Mouse (Mus musculus) G1E (cell line): ENCODE measurements around the gene Clstn1. TPM values are rescaled to one million over a fixed set of nuclear protein-coding genes. Genes with fewer than 3 reads are reported as not detected.
"Not testable (repeated sequence)": the region's sequence is repeated elsewhere in the genome, so short reads cannot be mapped to it uniquely, and the experiment has no call there.

Experiments used
- ATAC-seq: 2 replicates; pipeline ENCODE4 v1.8.0; 2016; ENCODE audit warnings: mild to moderate bottlenecking; ENCODE audit not compliant: insufficient number of reproducible peaks, poor library complexity, low FRiP score, severe bottlenecking; ENCODE audit errors: extremely low read depth
- DNase-seq: peaks from one replicate; pipeline ENCODE4 v3.0.0; 2012; ENCODE audit warnings: low spot score
- H3K27me3 ChIP-seq: 2 replicates; pipeline ENCODE4 v1.6.1; 2012; ENCODE audit warnings: mild to moderate bottlenecking, low read length, inconsistent platforms; ENCODE audit not compliant: insufficient read depth
- H3K36me3 ChIP-seq: replicated peaks from 2 replicates; pipeline ENCODE3; 2012; ENCODE audit warnings: mild to moderate bottlenecking, inconsistent platforms
- H3K4me1 ChIP-seq: 2 replicates; pipeline ENCODE4 v1.6.1; 2012; ENCODE audit warnings: low read depth, low read length, inconsistent platforms, mixed read lengths; ENCODE audit not compliant: insufficient read depth
- H3K4me3 ChIP-seq: 2 replicates; pipeline ENCODE4 v1.5.1; 2012; ENCODE audit warnings: low read depth, mild to moderate bottlenecking, inconsistent platforms, low read length, moderate library complexity, mixed read lengths
- H3K9me3 ChIP-seq: replicated peaks from 2 replicates; pipeline ENCODE4 v1.6.1; 2012; ENCODE audit warnings: inconsistent platforms
- CTCF ChIP-seq: IDR thresholded peaks from 2 replicates; pipeline ENCODE4 v1.5.1; 2012; ENCODE audit warnings: low read depth, low read length, inconsistent platforms, mixed read lengths
- GATA1 ChIP-seq: IDR thresholded peaks from 2 replicates; pipeline ENCODE4 v1.6.1; 2012; ENCODE audit warnings: borderline replicate concordance, low read length, inconsistent platforms, mixed read lengths
- GATA2 ChIP-seq: IDR thresholded peaks from 2 replicates; pipeline ENCODE4 v1.6.1; 2012; ENCODE audit warnings: low read depth, low read length, inconsistent platforms, borderline replicate concordance
- POLR2AphosphoS5 ChIP-seq: IDR thresholded peaks from 2 replicates; pipeline ENCODE4 v1.6.1; 2012; ENCODE audit warnings: low read depth, low read length, inconsistent platforms; ENCODE audit not compliant: insufficient replicate concordance
- TAL1 ChIP-seq: conservative IDR thresholded peaks from 2 replicates; pipeline ENCODE4 v1.6.1; 2012; ENCODE audit warnings: low read depth, low read length, inconsistent platforms, mixed read lengths
- polyA plus RNA-seq: library from polyadenylated mRNA; stranded (reverse); fragments of >175 nt; gene quantifications from 2 replicates; pipeline ENCODE4 v1.2.3, GENCODE M21; 2012
- total RNA-seq, 2 experiments: library from RNA; stranded (forward) in 1 of 2; stranded (reverse) in 1 of 2; fragments of 200-1000 nt in 1 of 2; fragments of >200 nt in 1 of 2; fragmentation: Nextera tagmentation in 1 of 2; gene quantifications; 2 replicates each; pipeline ENCODE4 v1.2.3; 2014 to 2017

Clstn1 gene
- total and polyA plus RNA-seq, 3 experiments = 0.22 to 2.5 (median 0.38) TPM

DNA sequence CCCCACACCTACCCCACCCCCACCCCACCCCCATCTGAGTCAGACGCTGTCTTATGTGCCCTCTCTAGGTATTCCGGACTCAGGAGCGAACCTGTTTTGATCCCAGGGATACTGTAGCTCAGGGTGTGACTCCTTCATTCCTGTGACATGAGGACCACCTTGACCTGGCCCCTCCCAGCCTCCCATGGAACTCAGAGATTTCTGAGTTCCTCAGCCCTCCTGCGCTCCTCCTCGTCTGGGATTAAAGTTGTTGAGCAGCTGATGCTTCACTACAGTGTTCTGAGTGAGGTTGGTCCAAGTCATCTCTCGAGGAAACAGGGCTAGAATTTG, 22.0 kb downstream of the Clstn1 start:
- TF ChIP-seq POLR2AphosphoS5 (no peak), CTCF (no peak), TAL1 (no peak), GATA1 (no peak), GATA2 (no peak)
- ATAC-seq (no peak), DNase-seq (no peak)
- H3K9me3 ChIP-seq = peaks cover 3% of the 10 kb centered on the region
- H3K27me3 ChIP-seq = no peaks in the 10 kb centered on the region
- no peaks in the 10 kb centered on the region for H3K36me3 ChIP-seq
- H3K4me3 ChIP-seq = no peak overlapping the region
- H3K4me1 ChIP-seq = no peaks in the 10 kb centered on the region

DNA sequence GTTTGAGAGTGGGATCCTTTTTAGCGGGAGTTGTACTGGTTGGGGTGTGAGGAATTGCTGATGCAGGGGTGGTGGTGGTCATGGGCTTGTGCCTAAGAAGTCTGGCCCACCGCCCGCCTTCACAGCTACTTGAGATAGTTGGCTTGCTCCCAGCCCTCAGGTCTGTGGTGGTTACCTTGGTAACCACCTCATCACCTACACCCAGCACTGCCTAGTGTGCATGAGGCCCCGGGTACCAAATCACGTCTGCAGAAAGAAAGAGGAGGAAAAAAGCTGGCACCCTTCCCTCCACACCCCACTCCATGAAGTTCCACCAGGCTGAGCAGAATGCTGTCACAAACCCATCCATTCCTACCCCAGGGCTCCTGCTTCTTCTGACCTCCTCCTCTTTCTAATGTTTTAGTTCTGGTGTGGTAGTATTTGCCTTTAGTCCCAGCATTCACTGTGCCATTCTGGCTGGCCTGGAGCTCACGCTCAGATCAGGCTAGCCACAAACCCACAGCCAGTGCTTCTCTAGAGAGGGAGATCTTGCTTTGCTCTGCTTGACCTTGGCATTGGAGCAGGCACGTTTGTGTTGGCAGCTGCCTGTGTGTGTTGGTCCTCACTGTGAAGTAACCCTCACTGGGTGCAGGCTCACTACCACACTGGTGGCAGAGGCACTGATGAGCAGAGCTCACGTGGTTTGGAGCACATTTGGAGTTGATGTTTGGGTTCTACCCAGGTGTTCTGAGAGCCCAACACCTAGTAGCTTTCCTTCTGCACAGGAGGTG, 23.2 kb downstream of the Clstn1 start:
- no peaks in the 10 kb centered on the region for H3K36me3 ChIP-seq
- no peaks in the 10 kb centered on the region for H3K4me1 ChIP-seq
- DNase-seq (no peak), ATAC-seq (no peak)
- H3K4me3 ChIP-seq = no peak overlapping the region
- H3K9me3 ChIP-seq = peaks cover 5% of the 10 kb centered on the region
- no peaks in the 10 kb centered on the region for H3K27me3 ChIP-seq
- TF ChIP-seq GATA1 = no peak

DNA sequence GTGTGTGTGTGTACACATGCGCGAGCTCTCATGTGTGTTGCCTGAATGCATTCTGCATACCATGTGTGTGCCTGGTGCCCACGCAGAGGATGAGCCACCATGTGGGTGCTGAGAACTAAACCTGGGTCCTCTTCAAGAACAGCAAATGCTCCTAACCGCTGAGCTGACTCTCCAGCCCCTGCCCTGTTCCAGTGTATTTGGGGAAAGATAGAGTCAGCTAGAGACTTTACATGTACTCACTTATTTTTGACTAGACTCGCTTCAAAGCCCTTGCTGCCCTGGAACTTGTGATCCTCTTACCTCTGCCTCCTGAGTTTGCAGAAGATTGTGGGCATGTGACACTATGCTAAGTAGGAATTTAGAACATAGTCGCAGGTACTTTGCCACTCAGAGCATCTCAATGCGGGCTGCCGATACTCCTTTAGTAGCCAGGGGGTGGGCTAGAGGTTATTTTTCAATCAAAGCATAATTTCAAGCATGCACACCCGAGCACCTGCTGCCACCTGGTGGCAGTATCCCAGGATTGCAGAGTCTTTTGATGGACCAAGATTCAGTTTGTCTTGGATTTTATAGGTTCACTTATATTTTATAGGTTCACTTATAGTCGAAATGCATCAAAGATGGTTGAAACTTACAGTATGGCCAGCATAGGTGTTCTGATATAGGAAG, 25.2 kb downstream of the Clstn1 start:
- no peak for DNase-seq

DNA sequence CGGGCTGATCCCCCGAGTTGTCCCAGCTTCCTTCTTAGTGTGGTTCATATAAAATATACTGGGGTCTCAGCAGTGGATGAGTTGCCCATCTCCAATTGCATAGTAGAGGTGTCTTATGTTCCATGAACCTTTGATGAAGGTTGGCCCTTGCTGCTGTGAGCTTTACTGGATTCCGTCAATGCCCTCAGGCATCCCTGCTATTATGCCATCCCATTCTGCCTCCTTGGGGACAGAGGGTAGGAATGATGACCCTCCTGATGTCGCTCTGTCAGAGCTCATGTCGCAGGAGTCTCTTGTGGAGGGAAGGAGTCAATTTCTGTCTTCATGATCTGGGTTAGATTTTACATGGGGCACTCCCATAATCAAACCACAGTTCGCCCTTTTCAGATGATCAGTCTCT, 27.2 kb downstream of the Clstn1 start:
- H3K36me3 ChIP-seq, DNase-seq, H3K9me3 ChIP-seq, H3K4me3 ChIP-seq, H3K4me1 ChIP-seq, H3K27me3 ChIP-seq: not testable (repeated sequence)
- peak; percentile 54; the same call in 1 of the 2 replicates for ATAC-seq

More for the DNA sequence above, 25.2 kb downstream of the Clstn1 start:
- Histone ChIP-seq H3K27me3 (no peaks in the 10 kb centered on the region), H3K4me3 (no peak overlapping the region), H3K9me3 (peaks cover 5% of the 10 kb centered on the region), H3K36me3 (no peaks in the 10 kb centered on the region), H3K4me1 (no peaks in the 10 kb centered on the region)
- no peak for TF ChIP-seq POLR2AphosphoS5
- no peak for TF ChIP-seq GATA1
- TF ChIP-seq GATA2 = no peak
- peak; percentile 27; the same call in 1 of the 2 replicates for TF ChIP-seq CTCF
- TF ChIP-seq TAL1 = no peak
- ATAC-seq = no peak

DNA sequence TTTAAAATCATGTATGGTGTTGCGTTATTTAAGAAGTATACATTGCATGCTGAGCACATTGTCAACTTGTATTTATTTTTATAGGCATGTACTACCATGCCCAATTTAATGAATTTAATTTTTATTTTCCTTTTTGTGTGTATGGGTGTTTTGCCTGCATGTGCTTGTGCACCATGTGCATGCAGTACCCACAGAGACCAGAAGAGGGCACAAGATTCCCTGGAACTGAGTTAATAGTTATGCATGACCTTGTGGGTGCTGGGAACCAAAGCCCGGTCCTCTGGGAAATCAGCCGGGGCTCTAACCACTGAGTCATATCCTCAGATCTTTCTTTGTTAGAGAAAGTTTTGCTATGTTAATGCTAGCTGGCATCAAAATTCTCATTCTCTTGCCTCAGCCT, 28.6 kb downstream of the Clstn1 start:
- no peaks in the 10 kb centered on the region for H3K36me3 ChIP-seq
- no peaks in the 10 kb centered on the region for H3K4me1 ChIP-seq
- ATAC-seq (no peak), DNase-seq (no peak)
- TF ChIP-seq POLR2AphosphoS5 (no peak), GATA1 (no peak), TAL1 (no peak), GATA2 (no peak), CTCF (no peak)
- H3K9me3 ChIP-seq = peaks cover 2% of the 10 kb centered on the region
- no peak overlapping the region for H3K4me3 ChIP-seq
- H3K27me3 ChIP-seq = no peaks in the 10 kb centered on the region

DNA sequence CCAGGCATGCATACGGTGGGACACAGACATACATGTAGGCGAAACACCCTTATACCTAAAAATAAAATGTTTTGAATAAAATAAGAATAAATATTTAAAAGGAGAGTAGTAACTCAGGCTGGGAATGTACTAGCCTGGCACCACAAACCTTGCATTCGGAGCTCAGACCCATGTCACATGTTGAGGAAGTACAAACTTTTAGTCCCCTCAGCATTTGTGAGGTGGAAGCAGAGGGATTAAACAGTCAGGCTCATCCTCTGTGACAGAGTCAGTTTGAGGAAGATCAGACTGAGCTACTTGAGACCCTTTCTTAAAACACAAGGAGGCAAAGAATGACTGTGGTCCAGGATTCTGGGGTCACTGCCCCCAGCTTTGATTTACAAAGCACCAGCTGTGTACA, 30.7 kb downstream of the Clstn1 start:
- not testable (repeated sequence) for H3K9me3 ChIP-seq, H3K4me1 ChIP-seq, H3K27me3 ChIP-seq, H3K36me3 ChIP-seq, H3K4me3 ChIP-seq, ATAC-seq, DNase-seq

DNA sequence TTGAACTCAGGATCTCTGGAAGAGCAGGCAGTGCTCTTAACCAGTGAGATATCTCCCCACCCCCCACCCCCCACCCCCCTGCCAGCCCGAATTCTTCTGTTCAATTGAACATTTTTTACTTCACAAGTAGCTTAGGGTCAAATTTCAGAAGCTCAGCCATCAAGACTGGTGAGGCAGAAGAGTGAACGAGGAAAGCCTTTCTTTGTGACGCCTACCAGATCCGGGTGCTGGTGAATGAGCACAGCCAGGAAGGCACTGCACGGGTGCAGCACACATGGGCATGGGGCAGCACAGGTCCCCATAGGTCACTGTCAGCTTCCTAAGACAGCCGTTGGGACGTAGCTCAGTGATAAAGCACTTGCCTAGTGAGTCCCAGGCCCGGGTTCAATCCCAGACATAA, 33.7 kb downstream of the Clstn1 start:
- Histone ChIP-seq H3K4me1 (no peaks in the 10 kb centered on the region), H3K36me3 (no peaks in the 10 kb centered on the region), H3K27me3 (peaks cover 18% of the 10 kb centered on the region), H3K4me3 (no peak overlapping the region), H3K9me3 (no peaks in the 10 kb centered on the region)
- ATAC-seq (no peak), DNase-seq (no peak)
- no peak for TF ChIP-seq GATA1
- no peak for TF ChIP-seq CTCF
- no peak for TF ChIP-seq POLR2AphosphoS5
- TF ChIP-seq GATA2 = no peak
- no peak for TF ChIP-seq TAL1
